Mouse (Mus musculus) erythroblast, embryonic 14.5 days (primary cell): ENCODE data around the gene Gm9844.

Experiments used
- GATA1 ChIP-seq: IDR thresholded peaks from 2 replicates; pipeline ENCODE4 v1.6.1; 2012; ENCODE audit warnings: low read length, inconsistent platforms, mixed read lengths
- TAL1 ChIP-seq: IDR thresholded peaks from 3 replicates; pipeline ENCODE4 v1.6.1; 2012; ENCODE audit warnings: low read length, inconsistent platforms, mixed read lengths

- no peak for TF ChIP-seq GATA1
- no peak for TF ChIP-seq TAL1
Observed at GRCm38 (mm10) chr7:24904936-24905335, 42.9 kb downstream of the Gm9844 start.
